Mouse (Mus musculus) cerebellum, adult 9-11 months (tissue): ENCODE data around the gene Nbeal1.
"Not testable (repeated sequence)": the region's sequence is repeated elsewhere in the genome, so short reads cannot be mapped to it uniquely, and the experiment has no call there.

ENCODE experiments used
- DNase-seq: peaks from one replicate; pipeline ENCODE4 v3.0.0; 2022

The Nbeal1 gene

DNA sequence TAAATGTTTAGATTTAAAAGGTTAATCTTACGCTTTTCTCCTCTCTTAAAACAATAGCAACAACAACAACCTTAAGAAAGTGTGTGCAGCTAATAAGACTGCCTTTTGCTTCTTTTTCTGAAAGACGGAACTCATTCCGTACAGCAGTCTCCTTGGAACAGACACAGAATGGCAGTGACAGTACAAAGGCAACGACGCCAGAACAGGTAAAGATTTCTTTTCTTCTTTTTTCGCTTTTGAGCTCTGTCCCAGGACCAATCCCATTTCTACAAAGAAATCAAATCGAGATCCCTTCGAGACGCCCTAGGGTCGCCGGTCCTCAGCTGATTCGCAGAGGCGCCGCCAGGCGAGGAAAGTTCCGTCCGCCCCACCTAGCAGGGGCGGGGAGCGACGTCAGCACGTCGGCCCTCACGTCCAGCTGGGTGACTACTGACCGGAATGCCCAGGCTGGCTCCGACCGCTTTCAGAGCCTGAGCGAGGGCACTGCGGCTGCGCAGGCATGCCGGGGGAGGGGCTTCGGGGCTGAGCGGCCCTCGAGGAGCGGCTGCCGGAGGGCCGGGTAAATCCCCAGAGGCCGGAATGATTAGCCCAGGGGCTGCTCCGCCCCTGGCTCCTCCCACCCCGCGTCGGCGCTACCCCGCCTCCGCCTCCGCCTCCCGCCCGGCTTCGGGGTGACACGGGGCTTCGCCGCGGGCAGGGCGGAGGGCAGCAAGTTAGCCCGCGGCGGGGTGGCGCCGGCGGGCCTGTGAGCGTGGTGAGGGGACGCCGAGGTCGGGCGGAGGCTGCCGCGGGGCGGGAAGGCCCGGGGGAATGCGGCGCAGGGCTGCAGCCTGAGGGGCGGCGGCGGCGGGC, at the start of gene Nbeal1:
Gene Nbeal1 (plus strand): TSS at position 668 of the 852 bp plus-strand sequence.
- DNase-seq: peak; percentile 99

- DNase-seq: no peak
These were observed 43.1 kb upstream of the Nbeal1 start for GRCm38 (mm10) chr1:60137346-60137745.

DNA sequence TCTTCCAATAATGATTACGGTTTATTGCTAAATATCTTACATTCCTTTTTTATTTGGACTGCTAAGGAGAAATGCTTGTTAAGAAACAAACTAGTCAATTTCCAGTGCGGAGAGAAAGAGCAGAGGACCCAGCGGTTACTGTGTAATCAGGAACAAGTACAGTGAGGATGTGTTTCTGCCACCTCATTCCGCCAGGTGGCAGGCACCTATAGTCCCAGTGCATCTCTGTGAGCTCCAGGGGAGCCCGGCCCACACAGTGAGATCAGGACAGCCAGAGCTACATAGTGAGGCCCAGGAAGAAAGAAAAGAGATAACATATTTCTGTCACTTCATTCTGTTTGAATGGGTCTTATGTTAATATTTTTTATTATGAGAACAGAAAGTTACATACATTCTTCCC, 27.7 kb upstream of the Nbeal1 start:
- DNase-seq: no peak

GRCm38 (mm10) chr1:60156651-60157050, 23.7 kb upstream of the Nbeal1 start:
- DNase-seq: no peak

DNA sequence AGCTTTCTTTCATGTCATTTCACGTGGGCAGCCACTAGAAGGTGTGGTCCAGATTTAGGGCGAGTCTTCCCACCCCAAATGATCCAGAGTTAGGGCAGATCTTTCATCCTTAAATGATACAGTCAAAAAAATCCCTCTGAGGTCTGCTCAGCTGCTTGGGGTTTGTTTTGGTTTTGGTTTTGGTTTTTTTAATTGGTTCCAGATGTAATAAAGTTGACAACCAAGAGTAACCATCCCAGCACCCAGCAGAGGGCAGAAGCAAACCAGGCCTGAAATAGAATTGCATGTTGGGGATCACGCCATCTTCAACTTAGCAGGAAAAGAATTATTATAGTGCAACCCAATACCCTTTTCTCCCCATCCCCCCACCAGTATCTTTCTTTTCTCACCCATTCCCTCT, 22.0 kb upstream of the Nbeal1 start:
- no peak for DNase-seq

DNA sequence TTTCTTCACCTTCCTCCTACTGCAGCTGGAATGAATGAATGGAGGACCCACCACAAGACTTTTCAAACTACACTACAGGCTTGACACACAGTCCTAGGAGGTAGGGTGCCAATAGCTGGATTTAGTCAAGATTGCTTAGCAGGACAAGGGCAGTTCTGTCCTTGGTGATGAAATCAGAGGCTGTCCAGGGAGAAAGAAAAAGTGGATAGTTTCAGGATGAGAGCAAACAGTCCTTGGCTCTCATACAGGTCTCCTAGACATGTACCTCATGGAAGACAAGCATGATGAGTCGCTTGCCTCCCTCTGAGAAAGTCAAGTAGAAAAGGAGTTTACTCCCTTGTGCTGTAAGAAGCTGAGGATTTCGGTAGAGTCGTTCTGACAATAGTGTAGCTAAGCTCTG, 16.7 kb upstream of the Nbeal1 start:
- DNase-seq: no peak

DNA sequence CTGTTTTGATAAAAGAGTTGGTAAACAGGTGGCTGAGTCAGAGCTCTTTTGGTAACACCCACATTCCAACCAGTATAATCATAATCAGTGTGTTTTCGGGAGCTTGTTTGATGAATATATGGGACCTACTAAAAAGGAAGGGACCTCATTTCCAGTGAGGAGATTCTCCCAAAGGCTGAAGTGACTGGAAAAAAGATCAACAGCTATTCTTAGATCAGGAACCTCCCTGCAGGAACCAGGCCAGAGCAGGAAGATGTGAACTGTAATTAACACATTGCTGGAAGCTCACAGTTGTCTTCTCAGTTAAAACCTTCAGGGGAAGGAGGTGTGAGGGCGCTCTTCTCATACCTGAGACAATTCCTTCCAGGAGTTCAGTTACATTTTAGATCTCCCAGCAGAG, 10.8 kb upstream of the Nbeal1 start:
- DNase-seq: no peak

- no peak for DNase-seq
These were observed 10.1 kb upstream of the Nbeal1 start for GRCm38 (mm10) chr1:60170251-60170650.

DNA sequence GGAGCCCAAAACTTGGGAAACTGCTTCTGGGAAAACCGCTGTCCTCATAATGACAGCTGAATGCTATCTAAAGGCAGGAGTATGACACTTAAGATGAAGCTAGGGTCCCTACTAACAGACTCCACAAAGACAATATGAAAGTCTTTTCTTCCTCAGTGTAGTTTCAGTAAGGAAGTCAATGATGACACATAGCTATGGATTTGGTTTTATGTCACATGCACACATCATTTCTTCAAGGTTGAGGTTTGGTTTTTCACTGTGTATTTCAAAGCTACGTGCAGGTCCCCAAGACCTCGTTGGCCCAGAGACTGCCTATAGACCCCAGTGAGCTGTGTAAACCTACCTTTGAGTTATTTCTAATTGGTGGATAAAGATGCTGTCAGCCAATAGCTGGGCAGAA, 7.3 kb upstream of the Nbeal1 start:
- no peak for DNase-seq

DNA sequence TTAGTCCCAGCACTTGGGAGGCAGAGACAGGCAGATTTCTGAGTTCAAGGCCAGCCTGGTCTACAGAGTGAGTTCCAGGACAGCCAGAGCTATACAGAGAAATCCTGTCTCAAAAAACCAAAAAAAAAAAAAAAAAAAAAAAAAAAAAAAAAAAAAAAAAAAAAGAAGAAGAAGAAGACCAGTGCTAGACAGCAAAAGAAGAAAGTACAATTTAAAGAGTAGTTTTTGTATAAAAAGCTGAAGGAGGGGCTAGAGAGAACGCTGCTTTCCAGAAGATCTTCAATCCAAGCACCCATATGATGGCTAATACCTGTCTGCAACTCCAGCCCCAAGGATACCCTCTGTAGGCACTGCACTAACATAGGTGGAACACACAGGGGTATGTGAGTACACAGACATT, 2.6 kb upstream of the Nbeal1 start:
- DNase-seq: not testable (repeated sequence)

DNA sequence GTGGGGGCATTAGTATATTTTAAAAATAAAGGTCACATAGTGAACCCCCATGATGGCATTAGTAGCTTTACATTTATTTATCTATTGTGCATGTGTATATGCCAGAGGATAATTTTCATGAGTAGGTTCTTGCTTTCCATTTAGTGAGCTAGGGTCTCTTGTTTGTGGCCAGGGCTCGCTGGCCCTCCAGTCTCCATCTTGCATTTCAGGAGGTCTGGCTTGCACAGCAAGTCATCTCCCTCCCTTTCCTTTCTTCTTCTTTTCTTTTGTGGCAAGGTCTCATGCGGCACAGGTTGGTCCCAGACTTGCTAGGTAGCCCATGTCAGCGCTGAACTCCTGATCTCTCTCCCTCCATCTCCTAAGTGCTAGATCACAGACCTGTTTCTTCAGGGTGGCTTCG, 1.0 kb upstream of the Nbeal1 start:
- peak; percentile 13 for DNase-seq

DNA sequence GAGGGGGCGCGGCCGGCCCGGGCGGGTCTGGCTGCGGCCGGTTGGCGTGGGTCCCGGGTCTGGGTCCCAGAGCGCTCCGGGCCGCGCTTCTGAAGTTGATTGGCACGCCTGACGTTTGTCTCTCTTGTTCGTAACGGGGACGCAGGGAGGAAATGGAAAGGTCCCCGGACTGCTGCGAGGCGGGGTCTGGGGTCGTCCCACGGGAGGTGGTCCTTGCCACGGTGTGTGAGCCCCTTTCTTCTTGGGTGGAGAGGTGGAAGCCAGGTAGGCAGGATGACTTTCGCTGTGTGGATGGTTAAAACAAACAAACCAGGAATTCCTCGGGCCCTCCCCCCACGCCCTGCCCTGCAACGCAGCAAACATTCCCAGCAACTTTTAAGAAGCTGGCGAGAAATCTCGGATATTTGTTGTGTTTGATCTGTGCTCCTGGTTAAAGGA, 404 bp downstream of the Nbeal1 start:
- no peak for DNase-seq

- no peak for DNase-seq
These were observed 8.1 kb downstream of the Nbeal1 start for GRCm38 (mm10) chr1:60188454-60188853.

- DNase-seq: no peak
These were observed 16.4 kb downstream of the Nbeal1 start for GRCm38 (mm10) chr1:60196813-60197212.

GRCm38 (mm10) chr1:60199006-60199405, 18.6 kb downstream of the Nbeal1 start:
- DNase-seq: no peak

DNA sequence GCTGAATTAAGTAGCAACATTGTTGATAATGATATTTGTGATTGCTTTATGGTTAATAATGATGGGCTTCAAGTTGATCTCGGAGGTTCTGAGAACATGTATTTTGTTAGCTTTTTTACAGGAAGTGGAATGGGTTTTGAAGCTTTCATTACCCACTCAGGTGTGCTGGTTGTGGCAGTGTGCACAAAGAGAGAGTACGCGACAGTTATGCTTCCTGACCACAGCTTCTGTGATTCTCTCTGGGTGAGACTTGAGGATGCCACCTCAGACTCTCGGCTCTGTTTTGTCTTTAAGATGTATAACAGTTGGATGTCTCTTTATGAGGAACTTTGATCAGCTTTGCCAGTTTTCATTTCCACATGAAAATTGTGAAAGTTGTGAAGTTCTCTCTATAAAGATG, 55.9 kb downstream of the Nbeal1 start:
- DNase-seq: no peak

DNA sequence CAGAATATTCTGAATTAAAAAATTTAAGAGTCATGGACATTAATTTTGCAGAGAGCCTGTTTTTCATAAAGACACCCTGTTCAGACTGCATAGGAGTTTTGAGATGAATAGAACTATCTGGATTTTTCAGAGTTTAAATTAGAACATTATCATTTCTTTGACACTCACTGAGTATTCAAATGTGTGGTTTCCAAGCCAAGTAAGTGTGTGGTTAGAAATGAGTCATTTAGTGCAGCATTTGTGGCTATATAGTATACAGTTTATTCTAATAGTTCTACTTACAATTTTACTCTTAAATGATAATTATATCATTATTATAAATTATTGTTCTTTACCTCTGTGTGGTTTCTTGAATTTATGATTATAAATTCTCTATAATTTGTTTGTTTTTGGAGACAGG, 60.0 kb downstream of the Nbeal1 start:
- no peak for DNase-seq

GRCm38 (mm10) chr1:60268113-60268512, 87.7 kb downstream of the Nbeal1 start:
- DNase-seq: no peak

DNA sequence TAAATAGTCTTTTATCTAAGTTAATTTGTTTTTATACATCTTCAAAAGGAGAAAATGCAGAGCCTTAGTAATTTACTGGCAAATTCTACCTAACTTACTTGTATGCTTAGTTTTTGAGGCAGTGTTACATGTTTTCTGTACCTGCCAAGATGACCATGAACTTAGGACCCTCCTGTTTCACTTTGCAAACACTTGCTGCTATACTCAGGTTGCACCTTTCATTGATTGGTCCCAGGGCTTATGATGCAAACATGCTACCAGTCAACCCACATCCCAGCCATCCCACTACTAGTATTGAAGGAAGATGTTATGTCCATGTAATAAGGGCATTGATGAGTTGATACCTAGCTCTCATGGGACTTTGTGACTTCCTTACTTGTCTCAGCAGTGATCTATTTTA, 88.9 kb downstream of the Nbeal1 start:
- no peak for DNase-seq

GRCm38 (mm10) chr1:60272471-60272870, 92.1 kb downstream of the Nbeal1 start:
- DNase-seq: no peak

- DNase-seq: no peak
These were observed 113.5 kb downstream of the Nbeal1 start for GRCm38 (mm10) chr1:60293921-60294320.

GRCm38 (mm10) chr1:60342808-60343629, 162.6 kb downstream of the Nbeal1 start, which contains the start of gene Cyp20a1:
Cyp20a1 (plus strand) TSS chr1:60343323.
- peak; percentile 94 for DNase-seq

DNA sequence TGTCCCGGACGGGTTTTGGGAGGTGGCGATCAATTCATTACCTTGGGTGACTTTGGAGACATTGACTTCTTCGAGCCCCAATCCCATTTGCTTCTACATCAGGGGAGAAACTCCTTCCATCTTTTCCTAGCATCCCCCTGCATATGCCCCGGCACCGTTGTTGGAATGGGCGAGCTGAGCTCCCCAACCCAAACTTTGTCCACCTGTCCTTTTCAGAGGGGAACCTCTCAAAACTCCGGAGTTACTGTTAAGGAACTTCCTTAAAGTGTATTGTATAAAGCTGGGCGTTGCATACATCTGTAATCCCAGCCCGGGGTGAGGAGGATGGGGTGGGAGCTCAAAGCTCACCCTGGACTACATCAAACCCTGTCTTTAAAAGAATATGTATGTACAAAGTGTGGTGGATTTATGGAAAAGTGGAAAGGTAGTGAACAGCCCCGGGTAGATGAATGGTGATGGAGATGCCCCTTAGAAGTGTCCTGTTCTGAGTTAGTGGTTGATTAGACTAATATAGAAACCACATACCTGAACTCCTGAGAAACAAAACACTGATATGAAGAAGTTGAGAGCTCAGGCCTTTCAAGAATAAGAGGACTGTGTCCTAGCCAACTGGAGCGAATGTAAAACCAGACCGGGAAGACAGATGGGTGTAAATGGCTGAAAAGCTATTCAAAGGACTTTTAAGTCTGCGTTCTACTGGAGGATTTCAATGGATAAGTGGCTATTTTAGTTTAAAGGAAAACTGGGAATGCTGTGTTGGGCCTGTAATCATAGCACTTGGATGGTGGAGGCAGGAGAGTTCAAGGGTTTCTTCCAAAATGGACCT, 163.4 kb downstream of the Nbeal1 start:
- DNase-seq: no peak
